Mouse (Mus musculus): ENCODE data around the gene Nfkbia. TPM values are rescaled to one million over a fixed set of nuclear protein-coding genes. Genes with fewer than 3 reads are reported as not detected.

The Nfkbia gene
- 37.6 TPM for polyA plus RNA-seq (2015; fragmentation: Illumina TruSeq; extraction: RNeasy Lipid Tissue Mini Kit (QIAGEN cat#74804); ENCODE audit: low read depth, low replicate concordance)

DNA sequence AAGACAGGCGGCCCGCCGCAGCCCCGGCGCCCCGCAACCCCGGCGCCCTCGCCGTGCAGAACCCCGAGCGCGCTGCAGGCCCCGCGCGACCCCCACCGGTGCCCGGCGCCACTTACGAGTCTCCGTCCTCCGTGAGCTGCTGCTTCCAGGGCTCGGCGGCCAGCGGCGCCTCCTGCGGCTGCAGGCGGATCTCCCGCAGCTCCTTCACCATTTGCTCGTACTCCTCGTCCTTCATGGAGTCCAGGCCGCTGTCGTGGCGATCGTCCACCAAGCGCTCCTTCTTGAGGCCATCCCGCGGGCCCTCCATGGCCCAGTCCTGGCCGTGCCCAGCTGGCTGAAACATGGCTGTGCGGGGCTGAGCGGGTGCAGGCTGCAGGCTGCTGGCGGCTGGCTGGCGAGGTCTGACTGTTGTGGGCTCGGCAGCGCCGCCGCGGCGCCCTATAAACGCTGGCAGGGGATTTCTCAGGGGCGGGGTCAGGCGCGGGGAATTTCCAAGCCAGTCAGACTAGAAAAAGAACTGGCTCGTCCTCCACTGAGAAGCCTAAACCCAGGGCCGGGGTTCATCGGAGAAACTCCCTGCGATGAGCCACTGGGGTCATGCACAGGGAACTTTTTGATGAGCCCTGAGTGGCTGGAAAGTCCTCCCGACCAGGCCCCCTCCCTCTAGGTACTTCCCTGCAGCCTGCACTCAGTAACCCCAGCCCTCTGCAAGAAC lies at the start of gene Nfkbia:
Nfkbia (minus strand) TSS at position 464 of the 715 bp plus-strand sequence.

Other genes starting within 250 kb of the Nfkbia start
- 8.5 TPM for gene 1110008L16Rik, start 193.1 kb downstream of the Nfkbia start, polyA plus RNA-seq (2015; fragmentation: Illumina TruSeq; extraction: RNeasy Lipid Tissue Mini Kit (QIAGEN cat#74804); ENCODE audit: low read depth, low replicate concordance)
- gene Ppp2r3c, start 189.6 kb downstream of the Nfkbia start, polyA plus RNA-seq (2015; fragmentation: Illumina TruSeq; extraction: RNeasy Lipid Tissue Mini Kit (QIAGEN cat#74804); ENCODE audit: low read depth, low replicate concordance), result 17.9 TPM
- 307 TPM for gene Psma6, start 108.4 kb downstream of the Nfkbia start, polyA plus RNA-seq (2015; fragmentation: Illumina TruSeq; extraction: RNeasy Lipid Tissue Mini Kit (QIAGEN cat#74804); ENCODE audit: low read depth, low replicate concordance)
- gene Aldoart2, start 72.6 kb upstream of the Nfkbia start, polyA plus RNA-seq (2015; fragmentation: Illumina TruSeq; extraction: RNeasy Lipid Tissue Mini Kit (QIAGEN cat#74804); ENCODE audit: low read depth, low replicate concordance), result not detected
- not detected for gene Insm2, start 106.8 kb upstream of the Nfkbia start, polyA plus RNA-seq (2015; fragmentation: Illumina TruSeq; extraction: RNeasy Lipid Tissue Mini Kit (QIAGEN cat#74804); ENCODE audit: low read depth, low replicate concordance)